Mouse (Mus musculus): Measurements from ENCODE around the gene Aurkb.
"Not testable (repeated sequence)": the region's sequence is repeated elsewhere in the genome, so short reads cannot be mapped to it uniquely, and the experiment has no call there.

Gene Aurkb

DNA sequence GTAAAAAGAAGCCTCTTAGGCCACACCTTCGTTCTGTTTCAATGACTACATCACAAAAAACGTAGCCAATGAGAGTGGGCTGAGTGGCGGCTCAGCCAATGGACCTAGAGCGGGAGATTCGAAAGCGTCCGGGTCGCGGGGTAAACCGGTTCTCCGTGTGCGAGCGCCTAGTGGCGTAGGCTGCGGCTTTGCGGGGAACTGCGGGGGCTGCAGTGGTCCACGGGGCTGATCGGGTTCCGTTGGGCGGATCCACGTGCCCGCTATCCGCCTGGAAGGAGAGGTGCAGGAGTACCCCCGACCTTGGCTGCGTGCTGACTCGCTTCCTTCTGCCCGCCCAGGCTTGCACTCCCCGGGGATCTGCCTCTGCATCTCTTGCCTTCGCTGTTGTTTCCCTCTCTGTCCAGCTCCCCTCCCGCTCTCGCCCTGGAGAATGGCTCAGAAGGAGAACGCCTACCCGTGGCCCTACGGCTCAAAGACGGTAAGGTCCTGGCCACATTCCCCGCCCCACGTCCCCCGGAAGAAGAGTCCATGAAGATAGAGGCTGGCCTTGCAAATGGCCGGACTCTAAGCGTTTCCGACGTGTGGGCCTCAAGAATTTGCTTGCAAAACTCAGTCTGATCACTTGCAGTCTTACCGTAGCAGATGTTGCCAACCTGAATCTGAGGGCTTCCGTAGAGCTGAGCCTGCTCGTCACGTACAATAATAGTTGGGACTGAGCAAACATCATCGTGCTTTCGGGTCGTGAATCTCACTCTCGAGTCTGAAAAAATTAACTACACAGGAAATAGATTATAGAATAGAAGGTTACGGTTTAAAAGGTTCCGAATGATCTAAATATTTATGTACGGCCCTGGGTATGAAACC, at the start of gene Aurkb:
Gene Aurkb (plus strand): TSS at position 117 of the 864 bp plus-strand sequence.
- no peak for DNase-seq (ENCODE audit: extremely low read depth, low read depth, low spot score)

- no peak for DNase-seq (ENCODE audit: extremely low read depth, low read depth, low spot score)
These were observed 48.4 kb upstream of the Aurkb start for GRCm38 (mm10) chr11:68997080-68997479.

DNA sequence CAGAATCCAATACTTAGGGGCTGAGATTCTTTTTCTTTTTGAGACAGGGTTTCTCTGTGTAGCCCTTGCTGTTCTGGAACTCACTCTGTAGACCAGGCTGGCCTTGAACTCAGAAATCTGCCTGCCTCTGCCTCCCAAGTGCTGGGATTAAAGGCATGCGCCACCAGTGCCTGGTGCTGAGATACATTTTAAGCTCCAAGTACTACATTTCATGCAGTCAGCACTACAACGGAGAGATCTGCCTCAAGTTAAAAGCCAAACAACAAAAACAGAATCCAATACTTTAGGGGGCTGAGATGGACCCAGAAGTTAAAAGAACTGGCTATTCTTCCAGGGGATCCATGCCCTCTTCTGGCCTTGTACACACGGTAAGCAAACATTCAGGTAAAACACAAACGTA, 42.7 kb upstream of the Aurkb start:
- not testable (repeated sequence) for DNase-seq (ENCODE audit: extremely low read depth, low read depth, low spot score)

- DNase-seq (ENCODE audit: extremely low read depth, low read depth, low spot score) = no peak
These were observed 41.9 kb upstream of the Aurkb start for GRCm38 (mm10) chr11:69003592-69003991.

DNA sequence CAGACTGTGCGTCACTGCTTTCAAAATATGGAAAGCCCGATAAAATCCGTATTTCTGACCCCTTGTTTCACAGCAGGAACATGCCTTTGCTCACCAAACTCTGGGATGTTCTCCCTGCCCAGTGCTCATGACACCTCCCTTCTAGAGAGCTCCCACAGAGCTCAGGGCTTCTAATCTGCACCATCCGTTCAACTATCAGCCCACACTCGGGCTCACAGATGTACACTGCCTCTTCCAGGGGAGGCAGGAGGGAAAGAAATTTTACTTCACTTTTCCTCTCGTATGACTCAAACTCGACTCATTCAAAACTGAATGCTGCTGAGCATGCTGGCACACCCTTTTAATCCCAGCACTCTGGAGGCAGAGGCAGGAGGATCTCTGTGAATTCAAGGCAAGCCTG, 40.3 kb upstream of the Aurkb start:
- DNase-seq (ENCODE audit: extremely low read depth, low read depth, low spot score) = no peak

- not testable (repeated sequence) for DNase-seq (ENCODE audit: extremely low read depth, low read depth, low spot score)
These were observed 38.9 kb upstream of the Aurkb start for GRCm38 (mm10) chr11:69006575-69006974.

DNA sequence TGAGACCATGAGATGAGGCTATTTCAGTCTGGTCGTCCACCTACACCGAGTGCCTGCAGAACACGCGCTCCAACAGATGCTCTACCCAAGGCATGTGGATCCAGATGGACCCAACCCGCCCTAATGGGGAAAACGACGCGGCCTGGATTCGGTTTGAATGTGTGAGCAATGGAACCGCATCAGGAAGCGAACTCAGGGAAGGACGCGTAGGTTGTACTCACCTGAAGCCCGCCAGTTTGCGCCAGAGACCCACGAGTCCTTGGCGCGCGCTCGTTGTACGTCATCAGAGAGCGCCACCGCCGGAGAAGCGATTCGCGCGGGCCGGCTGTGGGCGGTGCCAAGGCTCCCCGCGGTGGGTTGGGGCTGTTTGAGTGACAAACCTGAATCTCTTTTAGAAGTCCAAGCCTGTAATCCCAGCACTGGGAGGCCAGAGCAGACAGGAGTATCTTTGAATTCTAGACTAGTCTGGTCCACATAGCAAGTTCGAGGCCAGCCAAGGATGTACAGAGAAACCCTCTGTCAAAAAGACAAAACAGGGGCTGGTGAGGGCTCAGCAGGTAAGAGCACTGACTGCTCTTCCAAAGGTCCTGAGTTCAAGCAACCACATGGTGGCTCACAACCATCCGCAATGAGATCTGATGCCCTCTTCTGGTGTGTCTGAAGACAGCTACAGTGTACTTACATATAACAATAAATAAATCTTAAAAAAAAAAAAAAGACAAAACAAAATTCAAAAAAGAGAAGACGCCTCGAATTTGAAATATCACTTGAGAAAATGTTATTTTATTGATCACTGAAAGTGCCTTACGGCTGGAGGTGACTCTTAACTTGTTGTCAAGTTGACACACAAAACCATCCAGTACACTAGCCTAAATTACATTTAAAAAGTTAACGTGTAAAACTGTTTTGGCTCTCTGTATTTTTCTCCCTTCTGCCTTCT, 37.0 kb upstream of the Aurkb start, which contains the start of gene Pfas:
Gene Pfas (minus strand): TSS at position 279 of the 940 bp plus-strand sequence.
- no peak for DNase-seq (ENCODE audit: extremely low read depth, low read depth, low spot score)

DNA sequence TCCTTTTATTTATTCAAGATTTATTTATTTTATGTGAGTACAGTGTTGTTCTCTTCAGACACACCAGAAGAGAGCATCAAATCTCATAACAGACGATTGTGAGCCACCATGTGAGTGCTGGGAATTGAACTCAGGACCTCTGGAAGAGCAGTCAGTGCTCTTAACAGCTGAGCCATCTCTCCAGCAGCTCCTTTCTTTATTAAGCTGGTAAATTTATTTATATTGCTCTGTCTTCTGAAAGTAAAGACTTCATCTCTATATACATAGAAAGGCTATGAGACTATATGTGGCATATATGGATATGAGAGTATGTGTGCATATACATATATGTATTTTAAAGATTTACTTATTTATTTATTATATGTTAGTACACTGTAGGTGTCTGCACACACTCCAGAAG, 35.9 kb upstream of the Aurkb start:
- DNase-seq (ENCODE audit: extremely low read depth, low read depth, low spot score) = no peak

DNA sequence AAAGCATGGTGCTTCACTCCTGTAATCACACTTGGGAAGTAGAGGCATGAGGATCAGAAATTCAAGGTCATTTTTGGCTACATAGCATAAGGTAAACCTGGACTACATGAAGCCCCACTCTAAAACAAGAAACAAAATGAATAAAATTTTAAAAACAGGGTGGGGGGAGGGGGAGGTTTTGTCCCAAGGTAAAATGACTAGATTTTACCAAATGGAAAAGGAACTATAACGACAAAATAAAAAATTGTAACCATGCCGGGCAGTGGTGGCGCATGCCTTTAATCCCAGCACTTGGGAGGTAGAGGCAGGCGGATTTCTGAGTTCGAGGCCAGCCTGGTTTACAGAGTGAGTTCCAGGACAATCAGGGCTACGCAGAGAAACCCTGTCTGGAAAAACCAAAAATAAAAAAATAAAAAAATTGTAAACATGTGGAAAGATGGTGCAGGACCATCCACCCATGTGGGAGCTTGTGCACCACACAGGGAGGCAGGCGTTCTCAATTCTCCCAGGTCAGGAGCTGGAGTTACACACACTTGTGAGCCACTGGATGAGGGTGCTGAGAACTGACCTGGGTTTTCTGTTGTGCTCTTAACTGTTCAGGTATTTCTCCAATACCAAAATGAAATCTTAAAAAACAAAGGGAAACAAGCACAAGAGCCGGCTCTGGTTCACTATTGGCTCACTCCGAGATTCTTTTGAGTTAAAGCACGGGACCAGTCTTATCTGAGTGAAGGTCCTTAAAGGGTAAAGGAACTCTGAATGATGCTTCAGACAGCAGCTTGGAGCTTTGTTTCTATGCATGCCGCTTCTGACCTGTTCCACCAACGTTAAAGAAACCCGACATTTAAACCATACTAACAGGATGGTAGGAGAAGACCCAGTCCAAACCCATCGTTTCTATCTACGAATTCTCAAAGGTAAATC, 34.8 kb upstream of the Aurkb start:
- no peak for DNase-seq (ENCODE audit: extremely low read depth, low read depth, low spot score)

- not testable (repeated sequence) for DNase-seq (ENCODE audit: extremely low read depth, low read depth, low spot score)
These were observed 34.0 kb upstream of the Aurkb start for GRCm38 (mm10) chr11:69011445-69011844.

DNA sequence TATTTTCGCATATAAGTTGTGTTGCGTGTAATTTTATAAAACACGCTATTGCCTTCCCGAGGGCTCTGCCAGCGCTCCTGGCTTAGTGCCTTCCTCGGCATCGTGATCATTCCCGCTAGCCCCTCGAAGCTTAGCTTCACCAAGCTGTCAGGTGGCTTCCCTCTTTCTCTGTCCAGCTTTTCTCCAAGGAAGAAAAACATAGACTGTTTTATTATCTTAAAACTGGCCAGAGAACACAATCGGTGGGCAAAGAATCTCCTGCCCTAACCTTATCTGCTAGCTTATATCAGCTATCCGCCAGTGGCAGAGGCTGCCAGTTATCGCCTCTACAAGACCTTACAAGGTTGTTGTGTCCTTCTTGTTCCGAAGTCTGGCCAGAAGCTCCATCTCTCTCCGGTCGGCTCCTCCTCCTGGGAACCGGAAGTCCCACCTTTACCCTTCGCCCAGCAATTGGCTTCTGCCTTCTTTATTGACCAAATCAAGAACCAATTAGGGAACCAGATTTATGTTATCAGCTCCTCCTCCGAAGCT, 33.3 kb upstream of the Aurkb start:
- DNase-seq (ENCODE audit: extremely low read depth, low read depth, low spot score) = no peak

- no peak for DNase-seq (ENCODE audit: extremely low read depth, low read depth, low spot score)
These were observed 29.6 kb upstream of the Aurkb start, which contains the start of gene Ctc1 for GRCm38 (mm10) chr11:69015644-69016441. Gene Ctc1 (plus strand): TSS chr11:69015911.

DNA sequence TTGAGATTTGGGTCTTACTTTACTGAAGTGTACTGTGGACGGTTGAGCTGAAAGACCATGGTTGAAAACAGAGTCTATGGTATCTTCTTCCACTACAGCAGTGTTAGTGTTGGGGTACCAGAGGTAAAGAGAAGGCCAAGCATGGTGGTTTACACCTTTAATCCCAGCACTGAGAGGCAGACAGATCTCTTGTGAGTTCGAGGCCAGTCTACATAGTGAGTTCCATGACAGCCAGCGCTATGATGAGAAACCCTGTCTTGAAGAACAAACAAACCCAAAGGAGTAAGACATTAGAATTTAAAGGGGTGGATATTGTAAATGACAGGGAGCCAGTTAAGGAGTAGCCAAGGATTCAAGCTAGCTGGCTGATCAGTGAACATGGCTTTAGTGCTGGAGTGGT, 28.7 kb upstream of the Aurkb start:
- DNase-seq (ENCODE audit: extremely low read depth, low read depth, low spot score) = no peak

DNA sequence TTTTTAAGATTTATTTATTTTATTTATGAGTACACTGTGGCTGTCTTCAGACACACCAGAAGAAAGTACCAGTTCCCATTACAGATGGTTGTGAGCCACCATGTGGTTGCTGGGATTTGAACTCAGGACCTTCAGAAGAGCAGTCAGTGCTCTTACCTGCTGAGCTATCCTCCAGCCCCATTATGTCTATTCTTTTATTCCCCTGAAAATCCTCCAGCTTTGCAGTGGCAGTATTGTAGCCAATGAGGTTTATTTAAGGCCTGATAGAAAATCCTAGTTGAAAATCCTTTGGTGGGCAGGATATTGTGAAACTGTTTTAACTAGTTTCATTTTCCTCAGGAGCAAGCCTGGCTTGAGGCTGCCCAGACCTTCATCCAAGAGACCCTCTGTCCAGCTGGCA, 24.8 kb upstream of the Aurkb start:
- no peak for DNase-seq (ENCODE audit: extremely low read depth, low read depth, low spot score)

DNA sequence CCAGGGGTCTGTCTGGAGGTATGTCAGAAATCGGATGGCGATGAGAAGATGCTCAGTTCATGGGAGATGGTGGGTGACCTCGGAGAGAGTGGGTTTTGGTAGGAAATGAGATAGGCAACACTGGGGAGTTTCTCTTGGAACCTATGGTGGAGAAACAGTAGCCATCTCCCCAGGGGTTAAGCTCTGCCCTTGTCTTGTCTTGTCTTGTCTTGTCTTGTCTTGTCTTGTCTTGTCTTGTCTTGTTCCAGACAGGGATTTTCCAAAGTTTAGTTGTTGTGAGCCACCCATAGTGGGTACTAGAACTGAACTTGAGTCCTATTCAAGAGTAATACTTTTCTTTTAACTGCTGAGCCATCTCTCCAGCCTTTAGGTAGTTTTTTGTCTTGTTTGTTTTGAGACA, 18.9 kb upstream of the Aurkb start:
- DNase-seq (ENCODE audit: extremely low read depth, low read depth, low spot score) = no peak

DNA sequence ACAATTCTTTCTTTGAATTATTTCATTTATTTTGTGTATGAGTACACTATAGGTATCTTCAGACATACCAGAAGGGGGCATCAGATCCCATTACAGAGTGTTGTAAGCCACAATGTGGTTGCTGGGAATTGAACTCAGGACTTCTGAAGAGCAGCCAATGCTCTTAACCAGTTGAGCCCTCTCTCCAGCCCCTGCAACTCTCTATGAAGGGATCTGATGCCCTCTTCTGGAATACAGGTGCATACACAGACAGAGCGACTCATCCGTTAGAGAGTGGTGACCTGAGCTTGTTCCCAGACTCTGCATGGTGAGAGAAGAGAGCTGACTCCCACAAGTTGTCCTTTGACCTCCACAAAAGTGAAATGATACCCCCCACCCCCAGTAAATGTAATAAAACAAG, 16.6 kb upstream of the Aurkb start:
- no peak for DNase-seq (ENCODE audit: extremely low read depth, low read depth, low spot score)

- DNase-seq (ENCODE audit: extremely low read depth, low read depth, low spot score) = no peak
These were observed 11.9 kb upstream of the Aurkb start for GRCm38 (mm10) chr11:69033552-69033951.

GRCm38 (mm10) chr11:69034585-69034984, 10.9 kb upstream of the Aurkb start:
- no peak for DNase-seq (ENCODE audit: extremely low read depth, low read depth, low spot score)

DNA sequence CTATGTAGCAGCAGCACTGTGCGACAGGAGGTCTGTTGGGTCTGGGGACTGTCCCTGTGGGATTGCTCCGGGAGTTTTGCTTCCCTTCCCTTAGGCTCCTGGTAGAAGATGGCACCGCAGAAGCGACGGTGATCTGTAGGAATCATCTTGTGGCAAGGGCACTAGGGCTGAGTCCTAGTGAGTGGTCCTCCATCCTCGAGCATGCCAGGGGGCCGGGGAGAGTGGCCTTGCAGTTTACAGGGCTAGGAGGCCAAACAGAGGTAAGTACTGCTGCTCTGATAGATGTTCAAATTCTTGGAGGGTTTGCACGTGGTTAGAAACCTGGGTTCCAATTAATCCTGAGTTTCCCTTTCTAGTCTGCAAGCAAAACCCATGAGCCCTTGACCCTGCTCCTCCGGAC, 10.0 kb upstream of the Aurkb start:
- no peak for DNase-seq (ENCODE audit: extremely low read depth, low read depth, low spot score)

GRCm38 (mm10) chr11:69035849-69036248, 9.6 kb upstream of the Aurkb start:
- DNase-seq (ENCODE audit: extremely low read depth, low read depth, low spot score) = no peak
